Mouse (Mus musculus) lung, postnatal 36 days (tissue): ENCODE measurements around the gene Ahdc1.
"Not testable (repeated sequence)": the region's sequence is repeated elsewhere in the genome, so short reads cannot be mapped to it uniquely, and the experiment has no call there.

ENCODE experiments used
- DNase-seq: peaks from one replicate; pipeline ENCODE4 v3.0.0; 2022; ENCODE audit warnings: mixed read lengths

Gene Ahdc1

DNA sequence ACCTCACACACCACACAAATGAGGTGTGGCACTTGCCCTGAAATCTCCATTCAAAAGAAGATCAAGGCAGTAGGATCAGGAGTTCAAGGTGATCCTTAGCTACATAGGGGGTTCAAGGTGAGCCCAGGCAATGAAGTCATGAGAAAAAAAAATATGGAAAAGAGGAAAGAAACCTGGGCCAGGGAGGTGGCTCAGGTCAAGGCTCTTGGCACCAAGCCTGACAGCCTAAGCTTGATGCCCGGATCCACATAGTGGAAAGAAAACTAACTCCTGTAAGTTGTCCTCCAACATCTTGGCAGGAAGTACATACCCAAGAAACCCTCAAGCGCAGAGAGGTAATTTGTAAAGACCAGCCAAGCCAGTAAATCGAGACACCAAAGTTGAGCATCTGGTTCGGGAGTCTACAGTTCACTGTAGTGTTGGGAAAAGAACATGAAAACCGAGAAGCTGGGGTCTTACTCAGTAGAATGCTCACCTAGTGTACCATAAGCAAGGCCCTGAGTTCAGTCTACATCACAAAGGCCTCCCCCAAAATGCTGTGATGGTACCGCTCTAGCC lies 71.2 kb downstream of the Ahdc1 start:
- no peak for DNase-seq

DNA sequence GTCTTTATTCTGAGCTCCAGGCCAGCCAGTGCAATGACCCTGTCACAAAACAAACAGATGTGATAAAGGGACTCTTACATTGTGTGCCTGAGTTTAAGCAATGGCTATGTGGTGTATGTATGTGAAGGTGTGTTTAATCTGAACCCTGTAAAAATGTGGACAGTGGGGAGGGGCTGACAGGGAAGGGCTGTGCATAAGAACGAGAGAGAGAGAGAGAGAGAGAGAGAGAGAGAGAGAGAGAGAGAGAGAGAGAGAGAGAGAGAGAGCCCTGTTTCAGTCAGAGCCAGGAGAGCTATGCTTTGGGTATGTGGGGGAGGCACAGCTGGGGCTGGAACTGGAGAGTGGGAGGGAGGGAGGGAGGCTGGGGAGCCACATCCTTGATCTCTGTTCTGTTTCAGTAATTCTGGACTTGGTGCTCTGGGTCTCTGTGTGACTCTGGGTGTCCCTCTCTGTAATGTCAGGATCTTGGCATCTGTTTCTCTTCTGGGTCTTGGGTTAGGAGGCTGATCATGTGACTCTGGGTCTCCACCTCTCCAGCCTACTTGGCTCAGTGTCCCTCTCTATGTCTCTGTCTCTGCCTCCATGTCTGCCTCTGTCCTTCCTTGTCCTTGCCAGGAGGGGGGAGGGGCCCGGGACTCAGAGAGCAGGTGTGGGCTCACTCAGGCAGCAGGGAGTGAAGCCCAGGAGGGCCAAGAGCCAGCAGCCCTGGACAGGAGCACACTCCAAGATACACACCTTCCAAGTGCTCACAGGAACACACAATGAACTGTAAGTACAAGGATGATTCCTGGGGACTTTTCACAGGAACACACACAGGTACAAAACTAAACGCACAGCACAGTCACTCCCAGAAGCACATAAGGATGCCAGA lies 73.2 kb downstream of the Ahdc1 start:
- DNase-seq, result peak; percentile 63

DNA sequence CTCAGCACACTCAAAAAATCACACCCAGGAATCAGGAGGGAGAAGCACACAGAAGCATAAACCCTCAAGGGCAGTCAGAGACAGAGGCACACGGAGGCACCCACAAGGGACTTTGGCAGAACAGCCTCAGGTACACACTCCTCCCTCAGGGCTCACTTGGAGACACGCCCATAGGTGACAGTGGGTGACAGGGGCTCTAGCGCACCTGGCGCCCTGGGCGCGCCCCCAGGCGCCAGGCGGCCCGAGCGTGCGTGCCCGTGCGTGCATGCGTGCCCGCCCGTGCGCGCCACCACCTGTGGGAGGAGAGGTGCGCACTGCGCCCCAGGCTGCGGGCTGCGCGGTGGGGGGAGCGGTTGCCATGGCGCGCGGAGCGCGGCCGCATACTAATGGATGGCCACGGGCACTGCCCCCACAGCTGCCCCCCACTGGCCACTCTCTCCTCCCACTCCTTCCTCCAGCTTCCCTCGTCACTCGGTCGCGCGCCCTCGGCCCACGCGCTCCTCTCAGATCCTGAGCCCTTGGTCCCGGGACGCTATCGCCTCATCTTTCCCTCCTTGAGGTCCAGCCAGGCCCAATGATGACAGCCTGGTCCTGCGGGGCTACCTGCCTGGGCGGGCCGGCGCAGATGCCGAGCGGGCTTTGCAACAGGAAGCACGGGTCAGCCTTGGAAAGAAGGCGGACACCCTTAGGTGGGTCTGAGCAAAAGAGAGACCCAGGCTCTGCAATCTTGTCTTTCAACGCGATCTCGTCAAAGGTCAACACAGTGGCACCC lies 74.1 kb downstream of the Ahdc1 start:
- peak; percentile 60 for DNase-seq

DNA sequence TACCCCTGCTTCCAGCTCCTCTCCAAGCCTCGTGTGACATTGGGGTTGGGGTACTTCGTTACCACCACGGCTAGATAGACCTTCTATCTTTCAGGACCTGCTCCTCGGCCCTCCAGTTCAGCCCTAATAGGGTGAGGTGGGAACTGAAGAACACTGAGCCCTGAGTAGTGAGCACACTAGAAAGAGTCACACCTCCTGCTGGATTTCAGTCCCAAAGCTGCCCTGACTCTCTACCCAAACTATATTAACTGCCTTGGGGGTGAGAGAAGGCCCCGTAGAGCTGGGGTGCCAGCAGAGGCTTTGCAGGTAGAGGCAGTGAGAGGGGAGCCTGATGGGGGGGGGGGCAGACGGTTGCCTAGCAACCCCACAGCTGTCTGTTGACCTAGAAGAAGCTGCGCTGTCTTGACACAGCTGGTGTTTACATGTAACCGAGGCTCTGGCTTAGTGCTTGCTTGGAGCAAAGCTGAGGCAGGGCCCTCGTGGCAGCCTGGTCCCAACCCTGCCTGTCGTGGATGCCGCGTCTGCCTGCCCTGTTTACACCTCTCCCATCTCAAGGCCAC lies 74.8 kb downstream of the Ahdc1 start:
- DNase-seq, result peak; percentile 51

DNA sequence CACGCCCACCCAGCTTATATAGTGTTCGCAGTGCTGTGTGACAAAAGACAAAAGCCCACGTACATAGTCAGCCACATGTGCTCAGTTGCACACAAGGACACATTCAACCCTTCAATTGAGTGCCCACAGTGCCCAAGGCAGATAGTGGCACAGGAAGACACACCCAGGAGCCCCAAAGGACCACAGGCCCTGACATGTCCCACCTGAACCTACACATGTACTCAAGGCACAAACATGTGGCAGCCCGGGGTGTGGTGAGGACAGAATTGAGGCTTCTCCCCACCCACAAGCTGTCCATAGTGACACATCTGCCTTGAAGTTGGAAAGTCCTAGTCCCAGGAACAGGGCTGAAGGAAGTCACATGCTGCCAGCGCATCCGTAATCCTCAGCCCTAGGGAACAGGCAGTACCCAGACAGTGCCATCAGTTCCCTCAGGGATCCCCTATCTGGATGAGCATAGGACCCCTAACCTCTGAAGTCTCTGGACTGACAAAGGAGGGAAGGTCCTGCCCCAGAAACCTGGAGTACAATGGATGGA lies 76.2 kb downstream of the Ahdc1 start:
- DNase-seq, result peak; percentile 44

DNA sequence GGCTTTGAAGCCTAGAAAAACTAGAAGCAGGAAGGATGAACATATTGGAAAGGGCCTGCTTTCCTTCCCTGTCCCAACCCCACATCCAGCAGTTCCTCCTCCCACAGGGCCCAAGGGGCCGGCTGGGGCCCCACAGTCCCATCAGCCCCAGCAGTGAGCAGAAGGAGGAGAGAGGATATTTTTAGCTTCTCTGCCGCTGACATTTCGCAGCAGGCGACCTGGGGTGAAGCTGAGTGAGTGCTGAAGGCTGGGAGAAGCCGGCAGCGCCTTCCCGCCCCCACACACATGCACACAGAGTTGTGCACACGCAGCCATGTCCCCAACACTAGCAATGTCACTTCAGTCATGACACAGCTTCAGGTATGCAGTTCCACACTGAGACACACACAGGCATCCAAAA lies 76.8 kb downstream of the Ahdc1 start:
- peak; percentile 70 for DNase-seq

DNA sequence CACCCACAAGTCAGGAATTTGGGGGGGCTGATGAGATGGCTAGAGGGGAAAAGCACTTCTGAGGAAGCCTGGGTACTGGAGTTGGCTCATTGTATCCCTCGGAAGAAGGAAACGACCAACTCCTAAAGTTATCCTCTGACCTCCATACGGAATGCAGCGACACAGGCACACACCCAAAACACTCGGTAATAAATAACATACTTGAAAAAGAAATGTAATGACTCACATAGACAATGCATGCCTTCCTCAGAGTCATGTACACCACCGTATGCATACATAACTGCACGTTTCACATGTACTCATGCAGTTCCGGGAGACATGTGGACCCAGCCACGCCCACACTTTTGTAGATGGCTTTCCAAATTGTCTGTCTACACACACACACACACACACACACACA lies 78.3 kb downstream of the Ahdc1 start:
- no peak for DNase-seq

DNA sequence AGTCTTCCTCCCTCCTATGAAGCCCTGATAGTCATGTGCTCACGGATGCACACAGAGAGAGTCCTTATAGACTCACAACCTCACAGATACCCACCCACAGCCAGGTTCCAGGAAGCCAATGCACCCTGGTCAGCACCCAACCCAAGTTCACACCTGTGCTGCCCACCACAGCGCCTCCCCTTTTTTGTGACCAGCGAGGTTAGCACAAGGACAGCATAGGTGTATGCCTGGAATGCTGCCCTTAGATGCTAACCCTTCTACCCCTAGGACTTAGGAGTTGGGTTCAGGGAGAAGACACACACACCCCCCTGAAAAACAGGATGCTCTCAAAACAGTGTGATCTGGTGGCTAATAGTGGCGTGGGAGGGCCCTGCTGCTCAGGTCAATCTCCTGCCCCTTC lies 78.7 kb downstream of the Ahdc1 start:
- DNase-seq, result no peak

DNA sequence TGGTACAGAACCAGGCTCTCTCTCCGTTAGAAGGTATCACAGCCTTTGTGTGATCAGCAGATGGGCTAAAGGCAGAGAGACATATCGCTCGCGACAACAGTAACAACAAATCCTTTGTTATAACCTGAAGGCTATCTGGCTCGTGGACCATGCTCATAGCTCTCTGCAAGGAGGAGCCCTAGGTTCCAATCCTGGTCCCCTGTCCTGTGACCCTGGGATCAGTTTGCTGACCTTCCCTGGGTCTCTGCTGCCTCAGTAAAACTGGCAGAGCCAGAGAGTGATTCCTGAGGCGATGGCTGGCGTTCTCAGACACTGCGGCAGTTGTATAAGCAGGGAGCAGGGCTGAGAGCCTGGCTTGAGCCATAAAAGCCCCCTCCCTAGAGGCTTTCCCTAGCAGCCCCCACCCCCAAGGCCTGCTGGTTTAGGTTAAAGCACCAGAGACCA lies 79.2 kb downstream of the Ahdc1 start:
- DNase-seq, result no peak

DNA sequence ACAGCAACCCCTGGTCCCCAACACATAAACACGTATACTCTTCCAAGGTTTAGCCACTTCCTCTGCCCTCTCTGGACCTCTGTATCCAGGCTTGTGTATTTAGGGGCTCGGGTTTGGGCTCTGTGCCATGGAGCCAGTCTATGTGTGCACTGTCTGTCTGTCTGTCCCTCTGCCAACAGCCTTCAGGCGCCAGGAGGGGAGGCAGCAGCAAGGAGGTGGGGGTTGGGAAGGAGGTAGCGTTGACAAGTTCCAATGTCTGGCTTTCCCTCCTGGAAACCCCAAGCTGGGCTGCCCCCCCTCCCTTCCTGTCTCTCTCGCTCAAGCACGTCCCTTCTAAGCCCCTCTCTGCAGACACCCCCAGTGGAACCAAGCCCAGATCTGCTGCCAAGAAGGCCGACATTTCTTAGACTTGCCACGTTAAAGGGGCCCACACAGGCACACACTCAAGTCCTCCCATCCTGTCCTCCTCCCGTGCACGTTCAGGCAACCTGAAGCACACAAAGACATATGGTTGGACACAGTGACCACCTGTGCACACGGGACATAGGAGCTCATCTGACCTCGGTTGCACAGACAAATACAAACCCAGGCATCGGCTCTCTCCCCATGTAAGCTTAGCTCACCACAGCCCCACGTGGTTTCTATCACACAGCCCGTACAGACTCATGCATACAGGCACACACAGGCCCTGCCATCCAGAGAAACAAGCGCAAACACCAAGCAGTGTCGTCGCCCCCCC lies 79.8 kb downstream of the Ahdc1 start:
- peak; percentile 74 for DNase-seq

DNA sequence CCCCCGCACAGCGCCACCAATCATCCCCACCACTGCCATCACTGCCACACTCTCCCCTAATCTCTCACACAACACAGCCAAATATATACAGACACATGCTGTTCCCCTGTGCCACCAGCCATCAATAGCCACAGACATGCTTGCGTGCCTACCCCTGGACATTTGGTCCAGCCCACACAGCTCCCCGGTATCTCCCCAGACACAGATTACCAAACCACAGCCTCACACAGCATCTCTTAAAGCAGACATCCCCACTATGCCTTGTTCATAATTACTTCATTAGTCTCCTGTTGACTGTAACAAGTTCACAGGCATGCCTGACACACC lies 80.4 kb downstream of the Ahdc1 start:
- DNase-seq, result no peak

DNA sequence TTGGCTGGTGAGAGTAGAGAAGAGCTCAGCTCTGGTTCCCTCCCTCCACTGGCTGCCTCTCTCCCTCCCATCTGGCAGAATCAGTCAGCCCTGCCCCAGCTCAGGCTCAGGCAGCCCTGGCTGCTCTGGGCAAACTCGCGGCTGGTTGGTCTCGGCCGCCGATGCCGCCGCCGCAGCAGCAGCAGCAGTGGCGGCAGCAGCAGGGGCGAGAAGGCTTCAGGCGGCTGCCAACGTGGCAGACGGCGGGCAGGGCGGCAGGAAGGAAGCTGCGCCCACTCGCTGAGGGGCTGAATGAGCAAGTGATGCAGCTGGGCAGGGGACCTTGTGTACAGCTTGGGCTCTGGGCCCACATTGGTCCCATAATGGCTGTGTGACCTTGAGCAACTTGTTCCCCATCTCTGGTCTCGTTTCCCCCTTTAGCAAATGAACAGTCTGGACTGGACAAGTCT lies 81.4 kb downstream of the Ahdc1 start:
- peak; percentile 65 for DNase-seq

DNA sequence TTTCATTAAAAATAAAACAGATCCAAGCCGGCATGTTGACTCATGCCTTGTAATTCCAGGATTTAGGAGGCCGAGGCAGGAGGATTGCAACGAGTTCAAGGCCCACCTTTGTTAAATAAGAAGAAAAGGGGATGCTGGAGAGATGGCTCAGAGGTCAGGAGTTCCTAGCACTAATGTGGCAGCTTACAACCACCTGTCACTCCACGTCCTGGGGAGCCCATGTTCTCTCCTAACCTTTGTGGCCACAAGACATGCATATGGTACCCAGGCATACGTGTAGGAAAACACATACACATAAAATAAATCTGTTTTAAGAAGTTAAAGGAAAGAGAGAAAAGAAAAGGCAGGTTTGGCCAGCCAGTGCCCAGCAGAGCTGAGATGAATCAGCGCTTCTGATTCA lies 82.0 kb downstream of the Ahdc1 start:
- no peak for DNase-seq

DNA sequence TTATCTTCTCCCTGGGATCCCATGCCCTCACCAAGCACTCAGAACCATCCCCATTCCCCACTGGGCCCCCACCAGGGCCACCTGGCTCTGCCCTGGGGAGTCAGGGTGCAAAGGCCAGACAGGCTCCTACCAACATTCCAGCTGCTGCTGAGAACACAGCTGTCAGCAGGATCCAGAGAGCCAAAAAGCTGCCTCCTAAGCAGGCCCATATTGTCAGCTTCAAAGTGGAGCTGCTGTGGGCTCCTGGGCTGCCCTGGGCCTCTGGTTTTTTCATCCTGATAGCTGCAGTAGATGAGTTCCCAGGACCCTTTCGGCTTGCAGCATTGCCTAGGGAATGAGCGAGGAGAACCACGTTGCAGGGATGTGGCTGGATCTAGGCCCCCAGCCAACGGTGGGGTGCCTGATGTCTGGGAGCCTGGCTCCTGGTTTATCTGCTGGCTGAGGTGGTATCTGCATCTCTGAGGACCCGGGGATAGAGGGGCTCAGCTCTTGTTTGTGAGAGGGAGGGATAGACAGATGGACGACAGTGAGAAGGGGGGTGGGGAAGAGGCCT lies 82.5 kb downstream of the Ahdc1 start:
- no peak for DNase-seq

DNA sequence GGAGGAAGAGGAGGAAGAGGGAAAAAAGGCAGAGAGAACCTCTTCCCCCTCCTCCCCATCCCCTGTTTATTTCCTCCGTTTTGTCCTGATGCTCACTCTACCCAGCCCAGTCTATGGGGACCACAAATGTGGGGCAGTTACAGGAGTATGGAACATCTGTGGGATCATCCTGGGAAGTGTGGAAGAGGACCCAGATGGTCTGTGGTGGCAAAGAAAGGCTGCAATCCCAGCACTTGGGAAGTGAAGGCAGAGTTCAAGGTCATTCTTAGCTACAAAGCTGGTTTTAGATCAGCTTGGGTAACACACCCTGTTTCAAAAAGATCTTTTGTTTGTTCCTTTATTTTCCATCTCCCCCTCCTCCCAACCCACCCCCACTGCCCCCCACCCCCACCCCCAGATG lies 83.2 kb downstream of the Ahdc1 start:
- no peak for DNase-seq

DNA sequence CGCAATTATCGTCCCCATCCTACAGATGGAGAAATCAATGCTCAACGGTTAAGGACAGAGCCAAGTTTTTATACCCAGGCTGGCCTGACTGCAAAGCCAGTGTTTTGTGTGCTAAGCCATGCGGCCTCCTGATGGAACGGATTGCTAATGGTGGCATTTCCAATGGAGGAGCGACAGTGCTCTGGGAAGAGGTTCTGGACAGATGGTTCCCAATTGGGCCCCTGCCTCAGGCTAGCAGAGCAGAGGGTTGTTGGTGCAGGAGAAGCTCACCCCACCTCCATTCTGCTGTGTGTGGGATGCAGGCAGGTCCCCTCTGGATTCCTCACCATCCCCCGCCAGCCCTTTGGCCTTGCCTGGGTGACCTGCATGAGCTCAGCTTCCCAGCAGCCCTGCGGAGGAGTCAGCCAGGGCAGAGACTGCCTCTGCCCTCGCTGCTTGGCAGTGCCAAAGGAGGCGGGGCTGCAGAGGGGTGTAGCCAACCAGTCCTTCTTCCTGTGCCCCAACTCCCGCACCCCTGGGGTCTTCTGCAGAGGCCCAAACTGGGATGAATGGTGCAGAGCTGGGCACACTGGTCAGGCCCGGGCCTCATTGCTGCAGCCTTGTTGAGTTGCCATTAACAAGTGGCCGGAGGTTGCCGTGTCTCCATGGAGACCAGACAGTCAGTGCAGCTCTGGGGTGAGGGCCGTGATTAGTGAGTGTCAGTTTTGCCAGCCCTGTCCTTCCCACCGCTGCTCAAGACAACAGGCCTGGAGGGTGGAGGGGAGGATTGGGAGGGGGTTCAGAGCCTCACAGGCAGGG lies 84.1 kb downstream of the Ahdc1 start:
- peak; percentile 82 for DNase-seq

DNA sequence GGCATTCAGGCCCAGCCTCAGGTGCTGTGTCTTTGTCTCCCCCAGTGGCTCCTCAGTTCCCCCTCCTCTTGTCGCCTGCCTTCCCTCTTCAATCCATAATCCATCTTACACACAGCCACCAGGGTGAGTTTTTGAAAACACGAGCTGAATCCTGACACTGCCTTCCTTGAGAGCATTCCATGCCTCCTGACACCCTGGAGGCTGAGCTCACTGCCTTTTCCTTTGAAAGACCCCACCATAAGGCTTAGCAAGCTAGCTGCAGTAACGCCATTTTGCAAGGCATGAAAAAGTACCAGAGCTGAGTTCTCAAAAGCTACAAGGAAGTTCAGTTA lies 84.6 kb downstream of the Ahdc1 start:
- DNase-seq, result not testable (repeated sequence)

DNA sequence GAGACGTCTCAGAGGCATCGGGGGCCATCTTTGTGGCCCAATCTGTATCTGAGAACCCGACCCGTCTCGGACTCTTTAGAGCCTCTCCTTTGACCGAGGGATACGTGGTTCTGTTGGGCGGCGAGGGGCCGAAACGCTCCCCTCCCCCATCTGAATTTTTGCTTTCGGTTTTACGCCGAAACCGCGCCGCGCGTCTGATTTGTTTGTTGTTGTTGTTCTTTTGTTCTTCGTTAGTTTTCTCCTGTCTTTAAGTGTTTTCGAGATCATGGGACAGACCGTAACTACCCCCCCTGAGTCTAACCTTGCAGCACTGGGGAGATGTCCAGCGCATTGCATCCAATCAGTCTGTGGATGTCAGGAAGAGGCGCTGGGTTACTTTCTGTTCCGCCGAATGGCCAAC lies 85.6 kb downstream of the Ahdc1 start:
- not testable (repeated sequence) for DNase-seq

DNA sequence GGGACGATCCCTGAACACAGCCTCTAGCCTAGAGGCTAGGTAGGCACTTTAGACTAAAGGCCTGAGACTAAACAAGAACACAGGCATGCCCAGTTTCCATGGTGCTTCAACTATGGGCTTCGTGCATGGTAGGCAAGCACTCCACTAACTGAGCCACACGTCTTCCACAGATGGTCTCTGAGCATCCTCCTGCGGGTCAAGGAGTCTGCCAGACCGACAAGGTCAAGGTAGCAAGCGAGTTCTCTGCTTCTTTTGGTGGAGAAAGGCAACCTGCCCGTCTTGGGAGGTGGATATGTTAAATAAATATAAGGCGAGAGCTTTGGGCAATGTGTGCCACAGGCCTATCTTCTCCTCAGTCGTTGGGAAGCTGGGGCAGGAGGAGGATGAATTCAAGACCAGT lies 90.7 kb downstream of the Ahdc1 start:
- no peak for DNase-seq

DNA sequence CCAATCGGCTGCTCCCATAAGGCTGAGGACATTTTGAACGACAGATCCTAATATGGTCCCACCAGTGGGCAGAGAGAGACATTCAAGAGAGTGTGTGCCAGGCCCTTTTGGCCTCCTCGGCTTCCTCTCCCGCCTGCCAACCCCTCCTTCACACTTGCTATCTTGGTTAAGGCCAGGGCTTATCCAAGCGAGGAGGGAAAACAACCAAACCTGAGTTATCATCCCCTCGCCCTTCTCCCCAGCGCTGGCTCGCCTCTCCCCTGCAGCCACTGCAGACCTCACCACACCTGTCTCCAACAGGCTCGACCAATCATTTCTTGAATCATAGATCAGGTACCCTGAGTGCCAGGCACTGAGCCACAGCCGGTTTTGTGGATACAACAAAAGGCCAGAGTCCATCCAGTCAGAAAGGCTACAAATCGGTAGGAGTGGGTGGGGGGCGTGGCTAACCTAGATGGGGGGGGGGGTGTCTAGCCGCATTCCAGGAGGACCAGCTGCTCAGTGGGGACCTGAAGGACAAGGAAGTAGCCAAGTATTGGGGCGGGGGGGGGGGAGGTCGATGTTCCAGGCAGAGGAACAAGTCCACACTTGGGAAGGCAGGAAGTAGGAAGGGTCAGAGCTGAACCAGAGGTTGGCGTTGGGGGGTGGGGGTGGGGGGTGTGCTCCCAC lies 92.6 kb downstream of the Ahdc1 start:
- peak; percentile 56 for DNase-seq

DNA sequence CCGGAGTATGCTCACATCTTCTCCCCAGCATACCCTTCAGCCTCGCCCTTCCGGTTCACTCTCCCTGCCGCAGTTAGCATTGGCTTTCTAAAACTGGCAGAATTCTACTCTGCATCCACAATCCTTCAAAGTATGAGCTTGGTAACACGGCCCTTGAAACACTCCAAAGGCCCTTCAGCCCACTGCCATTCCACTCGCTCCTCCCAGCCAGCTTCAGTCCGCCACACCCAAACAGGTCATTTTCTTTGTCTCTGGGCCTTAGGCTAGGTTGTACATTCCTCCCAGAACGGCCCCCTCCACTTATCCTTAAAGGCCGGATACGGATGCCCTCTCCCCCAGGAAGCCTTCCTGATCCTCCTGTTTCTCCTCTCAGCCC lies 93.1 kb downstream of the Ahdc1 start:
- DNase-seq, result peak; percentile 85
